Mouse (Mus musculus): Measurements from ENCODE around the gene Gfra1. TPM values are rescaled to one million over a fixed set of nuclear protein-coding genes. Genes with fewer than 3 reads are reported as not detected.

The Gfra1 gene
- polyA plus RNA-seq, 1 experiment from 2014 or later: 3.2 TPM

- 82% methylated on average over 7 of the region's 7 CpGs for WGBS
- H3K4me1 ChIP-seq (ENCODE audit: control insufficient read depth in 2 of 2, insufficient read depth in 2 of 2, low read length in 2 of 2): peaks cover 11 to 14% of the 10 kb centered on the region in 2 experiments
- no peak overlapping the region for H3K27ac ChIP-seq (replicated peaks in 1 of 2; ENCODE audit: control insufficient read depth in 1 of 2, insufficient read depth in 1 of 2, low read depth in 2 of 2, low read length in 2 of 2)
- no peak overlapping the region for H3K4me3 ChIP-seq (ENCODE audit: control insufficient read depth in 1 of 2, insufficient read depth in 1 of 2, low read depth in 1 of 2, low read length in 2 of 2)
- H3K9me3 ChIP-seq (ENCODE audit: control insufficient read depth, low read length): no peaks in the 10 kb centered on the region
- H3K4me2 ChIP-seq (ENCODE audit: low read length): no peak overlapping the region
- no peak overlapping the region for H3K9ac ChIP-seq (ENCODE audit: low read length)
- no peaks in the 10 kb centered on the region for H3K27me3 ChIP-seq (ENCODE audit: control insufficient read depth, insufficient read depth, low read length)
- ATAC-seq (ENCODE audit: insufficient number of reproducible peaks, insufficient read depth, low FRiP score, low read depth): no peak
- no peaks in the 10 kb centered on the region for H3K36me3 ChIP-seq (ENCODE audit: control insufficient read depth, insufficient read depth, low read length)
These were observed 14.5 kb downstream of the Gfra1 start for GRCm38 (mm10) chr19:58441246-58441645.

DNA sequence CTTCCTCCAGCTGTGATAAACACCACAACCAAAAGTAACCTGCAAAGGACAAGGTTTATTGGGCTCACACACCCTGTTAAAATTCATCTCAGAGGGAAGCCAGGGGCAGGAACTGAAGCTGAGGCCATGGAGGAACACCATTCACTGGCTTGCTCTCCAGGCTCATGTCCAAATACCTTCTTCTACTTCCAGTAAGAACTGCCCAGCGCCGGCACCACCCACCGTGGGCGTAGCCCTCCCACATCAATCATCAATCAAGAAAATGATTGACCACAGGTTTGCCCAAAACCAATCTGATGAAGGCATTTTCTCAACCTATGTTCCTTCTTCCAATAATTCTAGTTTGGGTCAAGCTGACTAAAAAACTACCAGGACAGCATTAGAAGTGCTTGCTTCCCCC, 16.9 kb downstream of the Gfra1 start:
- Histone ChIP-seq H3K4me3 (ENCODE audit: control insufficient read depth in 1 of 2, insufficient read depth in 1 of 2, low read depth in 1 of 2, low read length in 2 of 2) (no peak overlapping the region), H3K36me3 (ENCODE audit: control insufficient read depth, insufficient read depth, low read length) (no peaks in the 10 kb centered on the region), H3K27me3 (ENCODE audit: control insufficient read depth, insufficient read depth, low read length) (no peaks in the 10 kb centered on the region), H3K9ac (ENCODE audit: low read length) (no peak overlapping the region), H3K27ac (replicated peaks in 1 of 2; ENCODE audit: control insufficient read depth in 1 of 2, insufficient read depth in 1 of 2, low read depth in 2 of 2, low read length in 2 of 2) (no peak overlapping the region), H3K4me1 (ENCODE audit: control insufficient read depth in 2 of 2, insufficient read depth in 2 of 2, low read length in 2 of 2) (peaks cover 16 to 23% of the 10 kb centered on the region in 2 experiments), H3K9me3 (ENCODE audit: control insufficient read depth, low read length) (no peaks in the 10 kb centered on the region), H3K4me2 (ENCODE audit: low read length) (no peak overlapping the region)
- WGBS: 87% methylated on average over 4 of the region's 4 CpGs
- no peak for ATAC-seq (ENCODE audit: insufficient number of reproducible peaks, insufficient read depth, low FRiP score, low read depth)

GRCm38 (mm10) chr19:58437441-58438071, 18.2 kb downstream of the Gfra1 start:
- WGBS: 76% methylated on average over 10 of the region's 10 CpGs
- no peak overlapping the region for H3K27ac ChIP-seq (replicated peaks in 1 of 2; ENCODE audit: control insufficient read depth in 1 of 2, insufficient read depth in 1 of 2, low read depth in 2 of 2, low read length in 2 of 2)
- ATAC-seq (ENCODE audit: insufficient number of reproducible peaks, insufficient read depth, low FRiP score, low read depth): no peak
- no peaks in the 10 kb centered on the region for H3K9me3 ChIP-seq (ENCODE audit: control insufficient read depth, low read length)
- H3K36me3 ChIP-seq (ENCODE audit: control insufficient read depth, insufficient read depth, low read length): no peaks in the 10 kb centered on the region
- H3K27me3 ChIP-seq (ENCODE audit: control insufficient read depth, insufficient read depth, low read length): no peaks in the 10 kb centered on the region
- no peak overlapping the region for H3K4me3 ChIP-seq (ENCODE audit: control insufficient read depth in 1 of 2, insufficient read depth in 1 of 2, low read depth in 1 of 2, low read length in 2 of 2)
- H3K9ac ChIP-seq (ENCODE audit: low read length): no peak overlapping the region
- no peak overlapping the region for H3K4me2 ChIP-seq (ENCODE audit: low read length)
- peaks cover 14 to 23% of the 10 kb centered on the region in 2 experiments for H3K4me1 ChIP-seq (ENCODE audit: control insufficient read depth in 2 of 2, insufficient read depth in 2 of 2, low read length in 2 of 2)

DNA sequence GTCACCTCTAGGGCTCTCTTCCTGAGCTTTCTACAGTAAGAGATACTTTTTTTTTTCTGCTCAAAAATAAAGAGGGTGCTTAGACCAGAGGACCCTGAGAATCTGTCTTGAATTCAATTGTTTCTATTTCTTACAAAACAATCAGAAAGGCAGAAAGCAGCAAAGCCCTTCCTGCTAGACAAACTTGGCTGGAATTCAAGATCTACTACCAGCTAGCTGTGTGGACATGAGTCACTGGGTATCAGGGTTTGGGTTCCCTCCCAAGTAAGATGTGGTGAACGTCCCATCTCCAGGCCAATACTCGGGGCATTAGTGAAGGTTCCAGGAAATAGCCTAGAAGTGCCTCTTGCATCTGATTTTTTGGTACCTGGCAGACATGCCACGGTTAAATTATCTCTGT, 18.8 kb downstream of the Gfra1 start:
- ATAC-seq (ENCODE audit: insufficient number of reproducible peaks, insufficient read depth, low FRiP score, low read depth): no peak
- Histone ChIP-seq H3K4me2 (ENCODE audit: low read length) (no peak overlapping the region), H3K36me3 (ENCODE audit: control insufficient read depth, insufficient read depth, low read length) (no peaks in the 10 kb centered on the region), H3K4me3 (ENCODE audit: control insufficient read depth in 1 of 2, insufficient read depth in 1 of 2, low read depth in 1 of 2, low read length in 2 of 2) (no peak overlapping the region), H3K4me1 (ENCODE audit: control insufficient read depth in 2 of 2, insufficient read depth in 2 of 2, low read length in 2 of 2) (peaks cover 14 to 23% of the 10 kb centered on the region in 2 experiments), H3K9ac (ENCODE audit: low read length) (no peak overlapping the region), H3K9me3 (ENCODE audit: control insufficient read depth, low read length) (no peaks in the 10 kb centered on the region), H3K27ac (replicated peaks in 1 of 2; ENCODE audit: control insufficient read depth in 1 of 2, insufficient read depth in 1 of 2, low read depth in 2 of 2, low read length in 2 of 2) (no peak overlapping the region), H3K27me3 (ENCODE audit: control insufficient read depth, insufficient read depth, low read length) (no peaks in the 10 kb centered on the region)
- 37% methylated on average over 3 of the region's 3 CpGs for WGBS

DNA sequence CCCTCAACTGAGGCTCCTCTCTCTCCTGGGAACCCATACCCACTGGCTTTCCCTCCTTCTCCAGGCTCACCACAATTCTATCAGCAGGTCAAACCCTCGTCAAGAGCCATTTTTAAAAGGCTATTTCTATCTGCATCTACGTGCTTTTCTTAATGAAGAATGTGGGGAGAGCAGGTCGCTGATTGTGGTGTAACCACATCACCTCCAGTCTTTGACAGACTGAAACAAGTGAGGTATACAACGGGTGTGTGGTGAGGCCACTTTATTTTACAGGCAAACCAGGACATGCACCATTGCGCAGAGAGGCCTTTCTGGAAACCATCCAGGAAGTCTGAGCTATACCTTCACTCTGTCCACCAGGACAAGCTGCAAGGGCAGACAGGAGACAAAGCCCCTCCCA, 19.8 kb downstream of the Gfra1 start:
- Histone ChIP-seq H3K4me2 (ENCODE audit: low read length) (no peak overlapping the region), H3K9ac (ENCODE audit: low read length) (no peak overlapping the region), H3K9me3 (ENCODE audit: control insufficient read depth, low read length) (no peaks in the 10 kb centered on the region), H3K27me3 (ENCODE audit: control insufficient read depth, insufficient read depth, low read length) (no peaks in the 10 kb centered on the region), H3K27ac (replicated peaks in 1 of 2; ENCODE audit: control insufficient read depth in 1 of 2, insufficient read depth in 1 of 2, low read depth in 2 of 2, low read length in 2 of 2) (no peak overlapping the region; a peak in 1 of 4 replicates), H3K4me1 (ENCODE audit: control insufficient read depth in 2 of 2, insufficient read depth in 2 of 2, low read length in 2 of 2) (peaks cover 14 to 23% of the 10 kb centered on the region in 2 experiments), H3K36me3 (ENCODE audit: control insufficient read depth, insufficient read depth, low read length) (no peaks in the 10 kb centered on the region), H3K4me3 (ENCODE audit: control insufficient read depth in 1 of 2, insufficient read depth in 1 of 2, low read depth in 1 of 2, low read length in 2 of 2) (no peak overlapping the region)
- no peak for ATAC-seq (ENCODE audit: insufficient number of reproducible peaks, insufficient read depth, low FRiP score, low read depth)
- WGBS: 48% methylated on average over 5 of the region's 5 CpGs

GRCm38 (mm10) chr19:58432840-58433239, 22.9 kb downstream of the Gfra1 start:
- no peak for ATAC-seq (ENCODE audit: insufficient number of reproducible peaks, insufficient read depth, low FRiP score, low read depth)
- no peak overlapping the region for H3K4me2 ChIP-seq (ENCODE audit: low read length)
- WGBS: 81% methylated on average over 5 of the region's 5 CpGs
- no peak overlapping the region for H3K27ac ChIP-seq (replicated peaks in 1 of 2; ENCODE audit: control insufficient read depth in 1 of 2, insufficient read depth in 1 of 2, low read depth in 2 of 2, low read length in 2 of 2)
- H3K27me3 ChIP-seq (ENCODE audit: control insufficient read depth, insufficient read depth, low read length): no peaks in the 10 kb centered on the region
- peaks cover 14 to 23% of the 10 kb centered on the region in 2 experiments for H3K4me1 ChIP-seq (ENCODE audit: control insufficient read depth in 2 of 2, insufficient read depth in 2 of 2, low read length in 2 of 2)
- no peaks in the 10 kb centered on the region for H3K9me3 ChIP-seq (ENCODE audit: control insufficient read depth, low read length)
- H3K36me3 ChIP-seq (ENCODE audit: control insufficient read depth, insufficient read depth, low read length): no peaks in the 10 kb centered on the region
- no peak overlapping the region for H3K4me3 ChIP-seq (ENCODE audit: control insufficient read depth in 1 of 2, insufficient read depth in 1 of 2, low read depth in 1 of 2, low read length in 2 of 2)
- no peak overlapping the region for H3K9ac ChIP-seq (ENCODE audit: low read length)

GRCm38 (mm10) chr19:58428546-58428945, 27.2 kb downstream of the Gfra1 start:
- Histone ChIP-seq H3K4me2 (ENCODE audit: low read length) (no peak overlapping the region), H3K9me3 (ENCODE audit: control insufficient read depth, low read length) (no peaks in the 10 kb centered on the region), H3K36me3 (ENCODE audit: control insufficient read depth, insufficient read depth, low read length) (no peaks in the 10 kb centered on the region), H3K4me1 (ENCODE audit: control insufficient read depth in 2 of 2, insufficient read depth in 2 of 2, low read length in 2 of 2) (no peaks in the 10 kb centered on the region), H3K27ac (replicated peaks in 1 of 2; ENCODE audit: control insufficient read depth in 1 of 2, insufficient read depth in 1 of 2, low read depth in 2 of 2, low read length in 2 of 2) (no peak overlapping the region), H3K4me3 (ENCODE audit: control insufficient read depth in 1 of 2, insufficient read depth in 1 of 2, low read depth in 1 of 2, low read length in 2 of 2) (no peak overlapping the region), H3K27me3 (ENCODE audit: control insufficient read depth, insufficient read depth, low read length) (no peaks in the 10 kb centered on the region), H3K9ac (ENCODE audit: low read length) (no peak overlapping the region)
- ATAC-seq (ENCODE audit: insufficient number of reproducible peaks, insufficient read depth, low FRiP score, low read depth): no peak
- WGBS: 78% methylated on average over 4 of the region's 4 CpGs

- Histone ChIP-seq H3K9ac (ENCODE audit: low read length) (no peak overlapping the region), H3K4me3 (ENCODE audit: control insufficient read depth in 1 of 2, insufficient read depth in 1 of 2, low read depth in 1 of 2, low read length in 2 of 2) (no peak overlapping the region), H3K4me1 (ENCODE audit: control insufficient read depth in 2 of 2, insufficient read depth in 2 of 2, low read length in 2 of 2) (no peaks in the 10 kb centered on the region), H3K4me2 (ENCODE audit: low read length) (no peak overlapping the region), H3K27ac (replicated peaks in 1 of 2; ENCODE audit: control insufficient read depth in 1 of 2, insufficient read depth in 1 of 2, low read depth in 2 of 2, low read length in 2 of 2) (no peak overlapping the region), H3K9me3 (ENCODE audit: control insufficient read depth, low read length) (no peaks in the 10 kb centered on the region), H3K27me3 (ENCODE audit: control insufficient read depth, insufficient read depth, low read length) (no peaks in the 10 kb centered on the region), H3K36me3 (ENCODE audit: control insufficient read depth, insufficient read depth, low read length) (no peaks in the 10 kb centered on the region)
- WGBS: 83% methylated on average over 2 of the region's 2 CpGs
- no peak for ATAC-seq (ENCODE audit: insufficient number of reproducible peaks, insufficient read depth, low FRiP score, low read depth)
These were observed 28.4 kb downstream of the Gfra1 start for GRCm38 (mm10) chr19:58427348-58427747.
